Mouse (Mus musculus) frontal cortex, adult 2 months (tissue): ENCODE measurements around the gene Ankrd23. TPM values are rescaled to one million over a fixed set of nuclear protein-coding genes. Genes with fewer than 3 reads are reported as not detected.

Experiments
- DNase-seq, 2 experiments: peaks; one replicate each; pipeline ENCODE4 v3.0.0; 2022; ENCODE audit warnings: low spot score in 1 of 2; ENCODE audit errors: extremely low spot score in 1 of 2
- polyA plus RNA-seq: library from polyadenylated mRNA; depleted of rRNA; stranded (reverse); fragments of >200 nt; gene quantifications from 2 replicates; pipeline ENCODE4 v1.2.3, GENCODE M21; 2012

Gene Ankrd23
- polyA plus RNA-seq, 1 experiment = 9.5 TPM

- no peak for DNase-seq
Observed at GRCm38 (mm10) chr1:36524058-36524457, 12.6 kb downstream of the Ankrd23 start.

- DNase-seq = no peak
Observed at GRCm38 (mm10) chr1:36523332-36524013, 13.2 kb downstream of the Ankrd23 start.

GRCm38 (mm10) chr1:36522210-36522609 lies 14.5 kb downstream of the Ankrd23 start:
- DNase-seq = no peak

- no peak for DNase-seq
Observed at GRCm38 (mm10) chr1:36519626-36520025, 17.1 kb downstream of the Ankrd23 start.

- no peak for DNase-seq
Observed at GRCm38 (mm10) chr1:36518259-36518658, 18.4 kb downstream of the Ankrd23 start.

GRCm38 (mm10) chr1:36513718-36514117 lies 23.0 kb downstream of the Ankrd23 start:
- DNase-seq = no peak

GRCm38 (mm10) chr1:36513310-36513709 lies 23.4 kb downstream of the Ankrd23 start:
- DNase-seq = peak in 1 of 2 experiments; percentile 54

- DNase-seq = no peak
Observed at GRCm38 (mm10) chr1:36512966-36513280, 23.8 kb downstream of the Ankrd23 start.

- peak in 1 of 2 experiments; percentile 55 for DNase-seq
Observed at GRCm38 (mm10) chr1:36512089-36512965, 24.4 kb downstream of the Ankrd23 start.

GRCm38 (mm10) chr1:36511289-36512021 lies 25.2 kb downstream of the Ankrd23 start, which contains the start of gene Cnnm3:
Gene Cnnm3, plus strand, starts transcription at chr1:36511867.
- peak; percentile 96 to 99 for DNase-seq

GRCm38 (mm10) chr1:36508238-36508637 lies 28.4 kb downstream of the Ankrd23 start:
- no peak for DNase-seq

- DNase-seq = peak; percentile 26 to 87
Observed at GRCm38 (mm10) chr1:36501261-36501660, 35.4 kb downstream of the Ankrd23 start.

- DNase-seq = no peak
Observed at GRCm38 (mm10) chr1:36497312-36497711, 39.4 kb downstream of the Ankrd23 start.

GRCm38 (mm10) chr1:36496719-36497118 lies 40.0 kb downstream of the Ankrd23 start:
- peak in 1 of 2 experiments; percentile 50 for DNase-seq

GRCm38 (mm10) chr1:36493299-36493698 lies 43.4 kb downstream of the Ankrd23 start:
- DNase-seq = no peak

- no peak for DNase-seq
Observed at GRCm38 (mm10) chr1:36492416-36493139, 44.1 kb downstream of the Ankrd23 start.

- DNase-seq = no peak
Observed at GRCm38 (mm10) chr1:36489661-36490060, 47.0 kb downstream of the Ankrd23 start.

- DNase-seq = no peak
Observed at GRCm38 (mm10) chr1:36487111-36487510, 49.6 kb downstream of the Ankrd23 start.

GRCm38 (mm10) chr1:36485080-36485479 lies 51.6 kb downstream of the Ankrd23 start:
- no peak for DNase-seq

- DNase-seq = no peak
Observed at GRCm38 (mm10) chr1:36483825-36484224, 52.9 kb downstream of the Ankrd23 start.
